Mouse (Mus musculus): ENCODE measurements around the gene Prokr2.
A peak's percentile ranks its signal among the peaks of the same experiment; 100 is the strongest.

Gene Prokr2

DNA sequence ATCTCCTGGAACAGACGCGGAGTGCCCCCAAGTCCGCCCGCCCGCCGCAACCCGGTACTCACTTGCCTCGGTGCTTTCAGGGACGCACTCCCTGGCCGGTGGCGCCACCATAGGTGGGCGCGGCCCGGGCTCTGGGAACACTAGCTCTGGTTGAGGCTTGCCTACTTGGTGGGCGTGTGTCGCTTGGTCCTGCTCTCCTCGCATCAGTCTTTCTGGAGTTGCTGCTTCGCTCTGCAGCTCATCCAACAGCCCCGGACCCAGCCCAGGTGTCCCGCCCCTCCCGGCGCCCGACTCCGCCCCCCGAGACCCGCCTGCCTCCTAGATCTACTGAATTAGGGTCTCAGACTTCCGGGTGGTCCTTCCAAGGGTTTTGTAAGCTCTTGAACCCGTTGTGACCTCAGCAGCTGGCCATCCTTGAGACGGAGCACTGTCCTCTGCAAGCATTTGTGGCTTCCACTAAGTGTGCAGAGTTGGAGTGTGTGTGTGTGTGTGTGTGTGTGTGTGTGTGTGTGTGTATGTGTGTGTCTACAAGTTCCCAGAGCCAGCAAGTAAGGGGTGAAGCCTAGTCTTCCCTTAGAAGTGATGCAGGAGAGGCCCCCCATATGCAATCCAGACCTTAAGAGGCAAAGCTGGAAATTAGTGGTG, at the start of gene Prokr2:
Gene Prokr2, minus strand, starts transcription at position 254 of the 645 bp plus-strand sequence.
- DNase-seq (ENCODE audit: low spot score in 2 of 2), result no peak

DNA sequence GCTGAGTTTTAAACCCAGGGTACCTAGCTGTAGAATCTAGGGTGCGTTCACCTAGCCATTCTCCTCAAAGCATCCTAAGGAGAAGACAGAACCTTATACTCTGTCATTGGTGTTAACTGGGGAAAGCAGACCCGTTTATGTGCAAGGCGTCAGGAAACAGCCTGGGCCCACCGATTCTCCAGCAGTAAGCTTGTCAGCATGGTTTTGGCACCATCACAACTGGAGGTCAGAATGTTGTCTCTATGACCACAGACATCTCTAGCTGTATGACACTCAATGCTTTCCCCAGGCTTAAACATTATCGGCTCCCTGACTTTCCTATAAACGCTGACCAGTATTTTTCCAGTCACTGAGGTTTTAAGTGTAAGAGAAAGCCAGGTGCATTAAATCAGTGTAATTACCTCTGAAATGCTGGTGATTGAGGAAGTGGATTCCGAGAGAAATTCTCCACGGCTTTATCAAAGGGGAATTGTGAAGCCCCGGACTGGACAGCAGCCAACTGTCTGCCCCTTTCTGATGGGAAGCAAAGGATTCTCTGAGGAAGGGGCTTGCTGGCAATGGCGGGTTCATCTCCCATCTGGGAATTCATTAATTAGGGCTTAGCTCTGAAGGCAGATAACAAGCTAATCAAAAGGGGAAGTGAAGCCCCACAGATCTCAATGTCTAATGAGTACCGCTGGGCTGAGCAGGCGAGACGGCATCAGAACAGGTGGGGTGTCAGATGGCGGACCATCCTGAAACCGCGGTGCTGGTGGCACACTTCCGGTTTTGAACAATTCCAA, 42.1 kb upstream of the Prokr2 start:
- DNase-seq (ENCODE audit: low spot score in 2 of 2), result no peak

DNA sequence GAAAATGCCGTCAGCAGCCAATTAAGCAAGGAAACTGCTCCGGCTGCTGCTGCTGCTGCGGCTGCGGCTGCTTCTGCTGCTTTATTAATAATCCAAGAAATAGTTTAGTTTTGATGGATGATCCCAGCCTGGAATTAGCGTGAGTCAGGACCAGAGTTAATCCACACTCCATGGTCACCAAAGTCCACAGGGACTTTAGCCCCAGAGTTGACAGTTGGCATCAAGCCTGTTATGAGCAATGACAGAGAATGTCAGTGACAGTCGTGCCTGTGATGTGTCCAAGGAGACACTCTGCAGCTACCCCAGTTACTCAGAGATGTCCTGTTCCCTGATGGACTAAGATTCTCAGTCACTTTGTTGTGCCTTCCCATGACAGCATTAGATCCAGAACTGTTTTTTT, 40.3 kb upstream of the Prokr2 start:
- DNase-seq (ENCODE audit: low spot score in 2 of 2), result no peak

DNA sequence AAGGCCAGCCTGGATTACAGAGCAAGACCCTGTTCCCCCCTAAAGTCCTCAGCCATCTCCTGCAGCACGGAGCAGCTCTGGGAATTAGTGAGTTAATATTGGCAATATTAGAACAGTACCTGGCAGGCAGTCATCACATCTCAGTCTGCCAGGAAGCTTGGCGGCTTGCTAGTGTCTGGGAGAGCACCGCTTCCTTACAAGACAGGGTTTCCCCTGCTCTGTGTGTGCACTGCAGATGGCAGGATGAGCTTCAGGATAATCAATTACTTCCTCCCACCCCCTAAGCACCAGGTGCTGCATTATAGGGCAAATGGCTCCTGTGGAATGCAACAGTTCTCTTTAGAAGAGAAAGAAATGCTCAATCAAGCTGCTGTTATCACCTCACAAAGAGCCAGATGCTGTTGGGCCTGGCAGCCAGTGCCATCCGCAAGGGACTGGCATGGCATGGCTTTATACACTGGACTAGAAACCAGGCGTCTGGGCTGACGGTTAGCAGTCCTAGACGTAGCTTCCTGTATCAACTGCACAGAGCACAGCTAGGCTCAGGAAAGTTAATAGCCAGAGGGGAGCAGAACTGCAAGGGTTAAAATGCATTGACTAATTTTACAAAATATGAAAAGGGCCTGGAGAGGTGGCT, 38.3 kb upstream of the Prokr2 start:
- no peak for DNase-seq (ENCODE audit: low spot score in 2 of 2)

DNA sequence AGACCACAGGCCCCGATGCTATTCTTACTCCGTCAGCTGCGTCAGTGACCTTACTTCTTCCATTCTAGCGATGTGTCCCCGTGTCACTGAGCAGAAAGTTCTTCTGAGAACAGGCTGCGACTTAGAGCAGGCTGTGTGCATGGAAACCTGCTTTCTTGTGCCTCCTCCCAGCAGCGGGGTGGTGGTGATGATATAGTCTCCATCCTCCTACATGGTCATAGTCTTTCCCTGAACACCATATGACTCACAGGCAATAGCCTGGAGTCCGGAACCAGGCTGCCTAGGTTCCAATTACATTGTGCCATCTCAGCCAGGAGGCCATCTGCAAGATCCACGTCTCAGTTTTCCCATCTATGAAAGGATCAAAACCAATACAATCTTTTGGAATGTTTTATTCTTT, 37.6 kb upstream of the Prokr2 start:
- DNase-seq (ENCODE audit: low spot score in 2 of 2), result no peak

DNA sequence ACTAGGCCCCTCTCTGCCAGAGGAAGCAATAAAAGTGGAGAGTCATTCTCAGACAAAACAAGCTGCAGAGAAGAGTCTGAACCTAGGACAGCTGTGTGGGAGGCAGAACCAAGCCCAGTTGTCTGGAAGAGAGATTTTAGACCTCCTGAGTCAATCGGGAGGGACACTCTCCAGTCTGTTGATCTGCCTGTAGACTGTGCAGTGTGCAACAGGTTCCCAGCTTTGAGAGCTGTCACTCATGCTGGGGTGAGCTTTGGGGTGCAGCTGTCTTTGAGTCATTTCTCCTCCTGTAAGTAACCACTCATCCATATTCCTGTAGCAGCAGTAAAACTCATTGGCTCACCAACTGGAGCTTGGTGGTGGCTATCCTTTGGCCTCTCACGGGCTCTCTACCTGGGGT, 33.2 kb upstream of the Prokr2 start:
- no peak for DNase-seq (ENCODE audit: low spot score in 2 of 2)

DNA sequence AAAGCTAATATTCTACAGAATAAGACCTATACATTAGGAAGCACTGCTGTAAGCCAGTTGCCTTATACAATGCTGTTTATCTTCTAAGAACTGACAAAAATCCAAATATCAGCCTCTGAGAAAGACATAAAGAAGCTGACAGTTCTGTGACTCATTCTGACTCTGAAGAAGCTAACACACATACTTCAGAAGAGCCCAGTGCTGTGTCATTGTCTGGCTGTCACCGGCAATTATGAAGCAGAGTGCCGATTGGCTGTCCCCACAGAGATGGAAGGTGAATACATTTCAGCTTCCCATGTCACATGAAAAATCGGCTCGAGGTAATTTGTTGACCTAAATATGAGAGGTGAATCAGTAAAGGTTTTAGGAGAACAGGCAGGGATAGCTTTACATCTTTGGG, 24.9 kb upstream of the Prokr2 start:
- no peak for DNase-seq (ENCODE audit: low spot score in 2 of 2)

DNA sequence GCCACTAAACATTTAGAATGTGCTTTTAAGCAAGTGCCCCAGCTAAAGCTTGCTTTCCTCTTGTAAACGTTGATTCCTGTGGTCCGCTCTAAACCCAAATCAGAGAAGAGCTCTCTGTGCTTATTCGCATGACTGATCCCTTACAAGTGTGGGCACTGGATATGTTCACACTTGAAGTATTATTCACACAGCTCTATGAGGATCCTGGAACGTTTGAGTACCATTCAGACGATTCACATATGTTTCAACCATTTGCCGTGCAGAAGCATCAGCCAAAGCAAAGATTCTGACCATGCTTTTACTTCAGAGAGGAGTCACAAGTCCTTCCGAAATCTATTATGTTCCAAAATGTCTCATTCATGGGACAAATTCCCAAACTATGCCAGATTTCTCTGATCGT, 12.9 kb upstream of the Prokr2 start:
- DNase-seq (ENCODE audit: low spot score in 2 of 2), result no peak

DNA sequence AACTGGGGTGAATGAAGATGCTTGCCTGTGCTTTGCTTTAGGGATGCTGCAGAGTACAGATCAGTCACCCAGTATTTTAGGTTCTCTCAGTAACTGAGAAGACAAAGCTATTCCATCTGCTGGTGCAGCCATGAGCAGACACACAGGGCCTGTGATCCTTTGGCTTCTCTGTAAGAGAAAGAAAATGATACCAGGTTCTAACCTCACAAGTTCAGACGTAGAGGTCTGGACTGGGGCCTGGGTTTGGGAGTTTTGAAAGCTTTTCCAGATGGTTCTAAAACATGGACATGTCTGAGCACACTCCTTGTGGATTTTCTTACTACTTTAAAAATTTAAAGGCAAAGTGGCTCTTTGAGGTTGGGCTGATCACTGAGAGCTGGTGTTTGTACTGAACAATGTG, 10.5 kb upstream of the Prokr2 start:
- DNase-seq (ENCODE audit: low spot score in 2 of 2), result no peak

DNA sequence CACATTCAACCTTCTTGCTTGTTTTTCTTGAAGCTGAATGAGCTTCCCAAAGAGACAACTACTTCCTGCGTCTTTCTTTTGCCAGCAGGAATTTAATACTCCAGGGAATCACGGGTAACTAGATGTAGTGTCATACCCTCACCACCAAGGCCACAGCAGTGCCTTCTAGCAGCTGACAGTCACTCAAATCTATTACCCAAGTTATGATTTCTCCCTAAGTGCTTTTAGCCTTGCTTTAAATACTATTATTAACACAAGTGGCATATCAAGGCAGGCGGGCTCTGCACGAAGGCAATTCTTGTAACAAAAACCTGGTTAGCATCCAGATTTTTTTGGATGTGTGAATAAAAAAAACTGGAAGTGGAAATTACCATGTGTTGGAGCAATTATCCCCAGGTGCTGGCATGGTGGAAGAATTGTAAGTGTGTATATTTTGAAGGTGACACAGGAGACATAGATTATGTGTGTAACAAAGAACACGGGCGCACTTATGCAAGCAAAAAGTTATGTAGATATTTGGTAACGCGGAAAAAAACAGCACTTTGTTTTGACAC, 5.4 kb upstream of the Prokr2 start:
- DNase-seq (ENCODE audit: low spot score in 2 of 2), result no peak

DNA sequence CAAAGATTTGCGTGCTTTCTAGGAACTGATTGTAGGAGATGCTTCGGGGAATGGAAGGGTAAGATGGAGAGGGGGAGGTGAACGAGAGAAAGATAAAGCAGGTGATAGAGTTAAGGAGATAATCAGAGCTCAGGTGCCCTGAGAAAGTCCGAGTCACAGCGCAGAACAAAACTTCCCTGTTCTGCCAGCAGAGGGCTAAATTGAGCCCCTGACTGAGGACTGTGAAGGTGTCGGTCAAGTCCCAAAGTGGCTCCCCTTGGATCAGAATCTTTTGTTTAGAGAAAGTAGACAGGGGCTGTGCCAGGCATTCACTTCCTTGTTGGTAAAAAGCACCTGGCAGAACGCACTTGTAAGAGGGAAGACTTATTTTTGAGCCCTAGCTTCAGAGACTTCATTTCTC, 4.3 kb upstream of the Prokr2 start:
- DNase-seq (ENCODE audit: low spot score in 2 of 2), result peak in 1 of 2 experiments; percentile 25

DNA sequence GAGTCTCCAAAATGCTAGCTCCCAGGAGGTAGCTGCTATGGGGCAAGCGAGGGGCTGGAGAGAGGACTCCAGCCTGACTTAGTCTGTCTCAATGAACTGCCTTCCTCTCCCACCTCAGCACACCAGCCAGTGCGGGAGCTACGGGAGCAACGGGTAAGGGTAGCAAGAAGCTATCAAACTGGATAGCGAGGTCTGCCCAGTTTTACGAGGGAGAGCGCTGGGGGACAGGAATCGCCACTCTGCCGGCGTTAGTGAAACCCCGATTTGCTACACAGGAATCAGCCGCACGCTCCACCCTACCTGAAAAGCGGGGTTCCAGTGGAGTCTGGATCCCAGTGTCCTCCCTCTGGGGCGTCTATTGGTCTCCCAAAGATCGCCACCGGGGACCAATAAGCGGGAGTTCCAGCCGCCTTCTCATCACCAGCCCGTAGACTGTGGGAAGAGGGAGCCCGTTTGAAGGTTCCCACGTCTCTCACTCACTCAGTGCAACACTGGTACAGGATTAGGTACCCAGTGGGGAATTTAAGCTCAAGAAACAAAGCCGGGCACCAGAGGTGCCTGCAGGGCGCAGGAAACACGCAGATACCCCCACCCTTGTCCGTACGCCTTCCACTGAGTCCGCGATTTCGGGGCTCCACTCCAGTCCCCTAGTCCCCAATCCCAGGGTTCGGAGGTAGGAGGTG, 595 bp downstream of the Prokr2 start:
- DNase-seq (ENCODE audit: low spot score in 2 of 2), result no peak

DNA sequence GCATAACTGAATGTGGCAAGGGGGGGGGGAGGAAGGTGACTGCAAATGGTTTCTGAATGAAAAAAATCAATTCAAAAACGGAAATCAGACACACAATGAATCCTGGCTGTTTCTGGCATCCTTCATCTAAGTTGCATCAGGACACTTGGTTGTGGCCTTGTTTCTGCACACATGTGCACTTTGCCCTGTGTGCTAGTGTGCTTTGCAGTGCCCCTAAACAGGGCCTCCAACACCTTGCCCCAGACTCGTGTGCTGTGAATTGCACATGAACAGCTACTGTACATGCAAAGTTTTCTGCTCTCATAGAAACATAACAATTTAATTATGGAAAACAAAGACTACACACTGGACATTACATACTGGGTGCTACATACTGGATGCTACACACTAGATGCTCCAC, 2.9 kb downstream of the Prokr2 start:
- DNase-seq (ENCODE audit: low spot score in 2 of 2), result no peak

DNA sequence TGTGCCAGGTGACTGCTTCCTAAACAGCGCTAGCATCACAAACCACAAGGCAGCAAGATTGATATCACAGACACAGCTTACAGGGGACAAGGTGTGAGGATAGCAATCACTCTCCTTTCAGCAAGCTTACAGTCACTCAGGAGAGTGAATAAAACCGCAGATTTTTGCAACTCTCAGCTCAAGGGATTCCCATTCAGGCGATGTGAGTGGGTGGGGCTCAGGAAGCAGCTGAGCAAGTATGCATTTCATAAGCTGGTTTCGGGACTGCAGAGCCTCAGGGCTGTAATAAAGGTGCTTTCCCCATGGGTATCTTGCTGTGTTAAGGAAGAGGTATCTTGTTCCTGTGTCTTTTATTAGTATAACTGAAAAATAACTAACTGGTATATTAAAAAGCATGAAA, 5.6 kb downstream of the Prokr2 start:
- DNase-seq (ENCODE audit: low spot score in 2 of 2), result no peak

DNA sequence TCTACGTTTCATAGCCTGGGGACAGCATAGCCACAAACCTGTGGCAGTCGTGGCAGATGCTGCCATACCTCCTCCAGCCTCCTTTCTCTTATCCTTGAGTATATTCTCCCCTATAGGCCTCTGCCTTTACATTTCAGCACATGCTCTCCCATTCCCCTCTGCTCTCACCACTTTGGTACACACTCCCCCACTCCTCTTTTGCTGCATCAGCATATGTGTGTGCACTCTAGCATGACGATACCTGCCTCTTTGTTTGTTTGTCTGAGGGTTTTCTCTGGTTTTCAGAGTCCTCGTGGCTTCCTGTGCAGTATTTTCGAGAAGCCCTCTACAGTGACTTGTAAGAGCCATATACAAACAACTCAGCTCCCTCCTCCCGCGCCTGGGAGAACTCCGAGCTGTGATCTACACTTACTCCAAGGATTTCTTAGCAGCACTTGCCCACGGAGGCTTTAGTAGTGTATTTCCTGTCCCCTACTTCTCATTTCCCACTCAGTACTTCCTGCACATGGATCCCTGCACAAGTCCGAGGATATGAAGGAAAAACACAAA, 6.6 kb downstream of the Prokr2 start:
- no peak for DNase-seq (ENCODE audit: low spot score in 2 of 2)

DNA sequence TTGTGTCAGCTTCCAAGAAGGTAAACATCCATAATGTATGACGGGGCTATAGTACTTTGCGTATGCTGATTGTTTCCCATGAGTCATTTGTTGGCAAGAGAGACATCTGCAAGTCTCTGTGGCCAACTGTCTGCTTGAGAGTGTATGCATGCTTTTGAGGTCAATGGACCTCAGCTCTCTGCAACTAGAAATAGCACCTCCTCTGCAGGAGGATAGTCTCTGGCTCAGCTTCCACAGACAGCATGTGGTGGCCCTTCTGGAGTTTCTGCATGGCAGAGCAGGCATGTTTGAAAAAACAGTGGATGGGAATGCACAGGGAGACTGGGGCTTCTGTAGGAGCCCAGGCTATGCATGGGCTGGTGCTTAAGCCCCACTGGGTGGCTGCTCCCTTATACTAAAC, 7.8 kb downstream of the Prokr2 start:
- DNase-seq (ENCODE audit: low spot score in 2 of 2), result no peak

DNA sequence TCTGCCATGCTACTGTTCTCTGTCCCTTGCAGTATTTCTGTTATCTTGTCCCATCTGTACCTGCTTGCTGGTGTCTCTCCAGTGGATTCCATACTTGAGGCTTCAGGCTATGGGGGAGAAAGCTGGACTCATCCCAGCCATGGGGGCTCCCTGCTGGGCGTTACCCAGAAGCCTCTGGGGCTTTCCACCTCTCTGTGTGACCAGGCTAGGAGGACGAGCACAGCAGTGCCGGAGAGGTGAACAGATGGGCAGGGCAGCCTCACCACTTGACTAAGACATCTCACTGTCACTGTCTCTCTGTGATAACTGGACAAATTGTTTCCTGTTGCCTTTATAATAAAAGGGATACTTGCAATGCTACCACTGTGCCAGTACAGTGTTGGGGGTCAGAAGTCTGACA, 9.5 kb downstream of the Prokr2 start:
- DNase-seq (ENCODE audit: low spot score in 2 of 2), result no peak

DNA sequence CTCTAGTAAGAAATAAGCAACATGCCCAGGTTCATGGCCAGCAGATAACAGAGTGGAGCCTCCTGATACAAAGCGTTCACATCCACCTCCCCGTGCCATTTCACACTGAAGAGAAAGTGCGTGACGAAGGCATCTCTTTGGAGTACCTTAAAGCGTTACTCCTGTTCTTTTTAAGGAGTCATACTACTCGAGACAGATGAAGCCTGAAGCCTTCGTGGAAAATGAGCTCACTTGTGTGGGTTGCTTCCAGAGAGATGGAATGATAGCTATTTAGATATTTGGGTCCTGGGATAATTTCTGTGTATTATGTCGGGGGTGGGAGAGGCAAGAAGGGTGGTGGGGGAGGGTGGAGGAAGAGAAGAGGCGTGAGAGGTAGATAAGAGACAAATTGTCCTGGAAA, 10.1 kb downstream of the Prokr2 start:
- no peak for DNase-seq (ENCODE audit: low spot score in 2 of 2)

DNA sequence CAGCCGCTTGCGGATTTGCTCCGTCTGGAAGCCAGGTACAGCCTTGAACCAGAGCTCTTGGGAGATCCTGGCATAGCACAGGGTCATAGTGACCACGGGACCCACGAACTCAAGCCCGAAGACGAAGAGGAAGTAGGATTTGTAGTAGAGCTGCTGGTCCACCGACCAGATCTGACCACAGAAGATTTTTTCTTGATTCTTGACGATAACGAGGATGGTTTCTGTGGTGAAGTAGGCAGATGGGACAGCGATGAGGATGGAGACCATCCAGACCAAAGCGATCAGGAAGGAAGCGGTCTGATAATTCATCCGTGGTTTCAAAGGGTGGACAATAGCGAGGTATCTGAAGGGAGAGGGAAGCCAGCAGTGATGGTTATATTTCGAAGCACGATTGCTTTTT, 11.5 kb downstream of the Prokr2 start:
- no peak for DNase-seq (ENCODE audit: low spot score in 2 of 2)

DNA sequence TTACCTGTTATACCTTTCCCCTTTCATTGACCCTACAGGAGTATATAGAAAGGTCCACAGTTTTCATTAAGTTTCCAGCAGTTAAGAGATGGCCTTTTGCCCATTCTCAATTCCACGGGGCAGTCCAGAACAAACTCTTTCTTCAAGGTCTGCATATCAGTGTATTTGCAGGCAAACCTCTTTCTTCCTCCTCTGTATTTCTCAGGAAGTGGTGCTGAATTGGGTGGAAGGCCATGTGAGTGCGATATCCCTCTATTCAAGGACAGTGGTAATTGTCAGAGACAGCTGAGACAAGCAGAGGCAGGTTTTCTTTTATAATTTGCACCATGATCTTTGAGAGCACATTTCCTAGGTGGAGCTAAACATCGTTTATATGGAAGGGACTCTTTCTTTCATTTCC, 16.8 kb downstream of the Prokr2 start:
- DNase-seq (ENCODE audit: low spot score in 2 of 2), result no peak

DNA sequence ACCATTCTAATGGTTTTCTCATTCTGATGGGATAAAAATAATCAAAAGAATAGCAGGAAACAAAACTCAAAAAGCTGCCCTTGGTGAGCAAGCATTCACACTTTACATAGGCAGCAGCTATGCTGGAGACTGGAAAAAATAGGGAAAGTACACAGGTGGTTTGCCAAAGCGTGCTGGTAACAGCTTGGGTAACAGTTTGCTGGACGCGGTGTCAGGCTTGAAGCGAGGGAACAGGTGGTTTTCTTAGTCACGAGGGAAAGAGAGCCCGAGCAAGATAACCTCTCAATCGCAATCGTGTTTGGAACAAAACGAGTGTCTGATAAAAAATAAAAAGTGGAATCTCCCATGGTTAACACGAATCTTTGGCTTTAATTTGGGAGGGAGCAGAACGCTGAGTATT, 41.4 kb downstream of the Prokr2 start:
- no peak for DNase-seq (ENCODE audit: low spot score in 2 of 2)

DNA sequence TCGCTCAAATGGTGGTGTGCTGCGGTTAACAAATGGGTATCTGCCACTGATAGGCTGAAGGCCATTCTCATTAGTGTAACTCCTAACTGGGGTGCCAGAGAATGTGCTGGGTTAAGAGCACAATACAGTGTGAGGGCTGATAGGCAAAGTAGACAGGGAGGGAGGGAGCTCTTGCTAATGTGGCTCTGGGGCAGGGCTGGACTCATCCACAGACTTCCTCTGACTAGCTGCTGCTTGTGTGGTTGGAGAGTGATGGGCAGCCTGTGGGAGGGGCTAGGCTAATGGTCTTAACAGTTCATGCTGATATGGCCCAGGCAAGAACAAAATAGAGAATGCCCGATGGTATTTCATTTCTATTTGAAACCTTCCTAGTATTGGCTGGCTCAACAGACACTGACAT, 44.0 kb downstream of the Prokr2 start:
- no peak for DNase-seq (ENCODE audit: low spot score in 2 of 2)

Data from spleen, postnatal 10 days (tissue).